Mouse (Mus musculus) hindbrain, embryonic 14.5 days (tissue): Measurements from ENCODE around the gene Sdhc. TPM values are rescaled to one million over a fixed set of nuclear protein-coding genes. Genes with fewer than 3 reads are reported as not detected.

Source experiments
- ATAC-seq: fragments of 200-750 bp; cut with Nextera tagmentation; 2 replicates; pipeline ENCODE4 v1.8.0; 2017; ENCODE audit warnings: moderate number of reproducible peaks, mild to moderate bottlenecking, moderate TSS enrichment, moderate library complexity; ENCODE audit not compliant: low FRiP score
- DNase-seq: peaks from one replicate; pipeline ENCODE4 v3.0.0-alpha.2; 2015; ENCODE audit warnings: low spot score
- H3K27ac ChIP-seq: fragments of 300-500 bp; sonication (generic); 2 replicates; pipeline ENCODE4 v1.5.1; 2014; ENCODE audit warnings: mild to moderate bottlenecking, moderate library complexity
- H3K27me3 ChIP-seq: fragments of 300-500 bp; sonication (generic); 2 replicates; pipeline ENCODE4 v1.6.1; 2014; ENCODE audit warnings: mild to moderate bottlenecking, low read length, mixed read lengths; ENCODE audit not compliant: control insufficient read depth, insufficient read depth
- H3K36me3 ChIP-seq: fragments of 300-500 bp; sonication (generic); replicated peaks from 2 replicates; pipeline ENCODE4 v1.6.1; 2014; ENCODE audit not compliant: control insufficient read depth, insufficient read depth
- H3K4me1 ChIP-seq: fragments of 300-500 bp; sonication (generic); replicated peaks from 2 replicates; pipeline ENCODE4 v1.6.1; 2014; ENCODE audit warnings: antibody characterized with exemption, low read length, mixed read lengths; ENCODE audit not compliant: control insufficient read depth, insufficient read depth
- H3K4me2 ChIP-seq: fragments of 300-500 bp; sonication (generic); replicated peaks from 2 replicates; pipeline ENCODE4 v1.6.1; 2014; ENCODE audit warnings: mild to moderate bottlenecking, moderate library complexity
- H3K4me3 ChIP-seq: fragments of 300-500 bp; sonication (generic); replicated peaks from 2 replicates; pipeline ENCODE4 v1.5.1; 2014; ENCODE audit warnings: mild to moderate bottlenecking, low read length
- H3K9ac ChIP-seq: fragments of 300-500 bp; sonication (generic); 2 replicates; pipeline ENCODE4 v1.6.1; 2014
- H3K9me3 ChIP-seq: fragments of 300-500 bp; sonication (generic); 2 replicates; pipeline ENCODE4 v1.6.1; 2016; ENCODE audit warnings: low read length; ENCODE audit not compliant: control insufficient read depth
- WGBS: fragments of 180-500 bp; shearing (Covaris S2); extraction: QIAGEN DNeasy Blood & Tissue Kit; methylation state at CpG from one replicate; pipeline ENCODE4 v1.1.7; 2014; 5-methylcytosine and 5-hydroxymethylcytosine counted together
- polyA plus RNA-seq: library from polyadenylated mRNA; unstranded; fragments of >200 nt; fragmentation: Nextera tagmentation; extraction: Ambion mirVana; gene quantifications from 2 replicates; pipeline ENCODE4 v1.2.1, GENCODE M21; 2014

Sdhc gene
- polyA plus RNA-seq, 1 experiment from 2014 or later = 314 TPM

GRCm38 (mm10) chr1:171171138-171171537, 20.7 kb upstream of the Sdhc start:
- Histone ChIP-seq H3K36me3 (no peaks in the 10 kb centered on the region), H3K9ac (no peak overlapping the region), H3K4me2 (no peak overlapping the region), H3K27me3 (no peaks in the 10 kb centered on the region), H3K4me1 (no peaks in the 10 kb centered on the region), H3K9me3 (no peaks in the 10 kb centered on the region), H3K27ac (peak overlapping the region; percentile 32; the same call in 1 of the 2 replicates), H3K4me3 (no peak overlapping the region)
- WGBS = 58% methylated on average over 3 of the region's 3 CpGs
- DNase-seq (no peak), ATAC-seq (no peak)

- H3K4me1 ChIP-seq = no peaks in the 10 kb centered on the region
- no peak for DNase-seq
- no peaks in the 10 kb centered on the region for H3K36me3 ChIP-seq
Measured at GRCm38 (mm10) chr1:171169913-171170312, 19.5 kb upstream of the Sdhc start.

GRCm38 (mm10) chr1:171168906-171169305, 18.5 kb upstream of the Sdhc start:
- H3K4me2 ChIP-seq = no peak overlapping the region
- H3K4me1 ChIP-seq = no peaks in the 10 kb centered on the region
- H3K27me3 ChIP-seq = no peaks in the 10 kb centered on the region
- H3K4me3 ChIP-seq = no peak overlapping the region
- DNase-seq = no peak
- no peak overlapping the region for H3K9ac ChIP-seq
- H3K27ac ChIP-seq = no peak overlapping the region
- ATAC-seq = no peak
- no peaks in the 10 kb centered on the region for H3K36me3 ChIP-seq
- WGBS = 90% methylated on average over 12 of the region's 12 CpGs
- no peaks in the 10 kb centered on the region for H3K9me3 ChIP-seq

More at GRCm38 (mm10) chr1:171169913-171170312, 19.5 kb upstream of the Sdhc start:
- H3K4me3 ChIP-seq = no peak overlapping the region
- H3K9ac ChIP-seq = no peak overlapping the region
- H3K27me3 ChIP-seq = no peaks in the 10 kb centered on the region
- H3K4me2 ChIP-seq = no peak overlapping the region
- ATAC-seq = no peak
- no peak overlapping the region for H3K27ac ChIP-seq
- no peaks in the 10 kb centered on the region for H3K9me3 ChIP-seq
- WGBS = 75% methylated on average over 3 of the region's 3 CpGs

GRCm38 (mm10) chr1:171165629-171166345, 15.4 kb upstream of the Sdhc start:
- Histone ChIP-seq H3K9ac (no peak overlapping the region), H3K27me3 (no peaks in the 10 kb centered on the region), H3K9me3 (no peaks in the 10 kb centered on the region), H3K27ac (no peak overlapping the region), H3K4me3 (no peak overlapping the region), H3K4me2 (no peak overlapping the region), H3K36me3 (no peaks in the 10 kb centered on the region), H3K4me1 (no peaks in the 10 kb centered on the region)
- WGBS = 83% methylated on average over 5 of the region's 5 CpGs
- no peak for DNase-seq
- ATAC-seq = no peak

- H3K4me1 ChIP-seq = no peaks in the 10 kb centered on the region
- WGBS = 36% methylated on average over 3 of the region's 3 CpGs
- DNase-seq = no peak
- H3K36me3 ChIP-seq = no peaks in the 10 kb centered on the region
- no peak overlapping the region for H3K4me2 ChIP-seq
- H3K27ac ChIP-seq = no peak overlapping the region
- H3K9ac ChIP-seq = no peak overlapping the region
- no peak overlapping the region for H3K4me3 ChIP-seq
- H3K27me3 ChIP-seq = peaks cover 11% of the 10 kb centered on the region
- no peaks in the 10 kb centered on the region for H3K9me3 ChIP-seq
- ATAC-seq = no peak
Measured at GRCm38 (mm10) chr1:171164258-171164657, 13.9 kb upstream of the Sdhc start.

GRCm38 (mm10) chr1:171162526-171162925, 12.1 kb upstream of the Sdhc start:
- Histone ChIP-seq H3K4me2 (no peak overlapping the region), H3K4me3 (no peak overlapping the region), H3K27me3 (peaks cover 25% of the 10 kb centered on the region), H3K9ac (no peak overlapping the region), H3K36me3 (no peaks in the 10 kb centered on the region), H3K4me1 (no peaks in the 10 kb centered on the region), H3K27ac (no peak overlapping the region), H3K9me3 (no peaks in the 10 kb centered on the region)
- DNase-seq = no peak
- 94% methylated on average over 3 of the region's 3 CpGs for WGBS
- ATAC-seq = no peak

GRCm38 (mm10) chr1:171159485-171159975, 9.1 kb upstream of the Sdhc start:
- Histone ChIP-seq H3K4me3 (peak overlapping the region; percentile 12; the same call in 1 of the 2 replicates), H3K36me3 (no peaks in the 10 kb centered on the region), H3K9me3 (no peaks in the 10 kb centered on the region), H3K4me2 (peak overlapping the region; percentile 36), H3K4me1 (no peaks in the 10 kb centered on the region), H3K27ac (no peak overlapping the region), H3K9ac (peak overlapping the region; percentile 28; the same call in 1 of the 2 replicates), H3K27me3 (peaks cover 34% of the 10 kb centered on the region)
- WGBS = 11% methylated on average over 13 of the region's 15 CpGs
- ATAC-seq = peak; percentile 14; the same call in 1 of the 2 replicates
- no peak for DNase-seq

GRCm38 (mm10) chr1:171157965-171158364, 7.6 kb upstream of the Sdhc start:
- no peaks in the 10 kb centered on the region for H3K9me3 ChIP-seq
- ATAC-seq = no peak
- H3K27ac ChIP-seq = no peak overlapping the region
- no peak overlapping the region for H3K4me2 ChIP-seq
- no peak overlapping the region for H3K9ac ChIP-seq
- peaks cover 34% of the 10 kb centered on the region for H3K27me3 ChIP-seq
- H3K36me3 ChIP-seq = no peaks in the 10 kb centered on the region
- H3K4me1 ChIP-seq = no peaks in the 10 kb centered on the region
- H3K4me3 ChIP-seq = no peak overlapping the region
- DNase-seq = no peak

- no peak for ATAC-seq
- H3K4me3 ChIP-seq = no peak overlapping the region
- no peak overlapping the region for H3K9ac ChIP-seq
- peaks cover 34% of the 10 kb centered on the region for H3K27me3 ChIP-seq
- no peak overlapping the region for H3K27ac ChIP-seq
- WGBS = 77% methylated on average over 3 of the region's 3 CpGs
- no peaks in the 10 kb centered on the region for H3K36me3 ChIP-seq
- H3K4me2 ChIP-seq = no peak overlapping the region
- no peak for DNase-seq
- no peaks in the 10 kb centered on the region for H3K4me1 ChIP-seq
- no peaks in the 10 kb centered on the region for H3K9me3 ChIP-seq
Measured at GRCm38 (mm10) chr1:171156644-171157043, 6.2 kb upstream of the Sdhc start.
